Comparison of ENCODE assay signal across 8 mouse cellular contexts in the genomic region with DNA sequence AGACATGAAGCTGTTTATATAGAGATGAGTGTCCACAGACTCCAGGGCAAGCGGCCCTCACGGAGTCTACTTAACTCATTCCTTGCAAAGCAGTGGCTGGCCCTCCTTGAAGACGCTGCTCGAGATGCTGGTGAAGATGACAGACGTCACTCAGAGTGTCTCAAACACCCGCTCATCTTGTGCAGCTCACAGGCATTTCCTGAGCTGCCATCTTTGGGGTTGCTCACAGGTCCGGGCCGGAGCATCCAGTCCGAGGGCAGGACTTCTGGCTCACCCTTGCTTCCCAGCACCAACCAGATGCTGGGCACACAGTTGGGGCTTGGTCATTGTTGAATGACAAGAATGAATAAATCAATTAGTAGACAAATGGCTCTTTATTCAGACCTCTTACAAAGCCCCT. TPM values are rescaled to one million over a fixed set of nuclear protein-coding genes. Genes with fewer than 3 reads are reported as not detected.
A peak's percentile ranks its signal among the peaks of the same experiment; 100 is the strongest.
DNase-seq lines count a peak whose midpoint lies in the region; ATAC-seq and TF ChIP-seq lines count a peak whose summit lies in the region.
"Had no signal": no experiment of that assay in that cellular context is flagged by ENCODE, and none has a peak within 500 bp of the region (broad histone marks: within the 10 kb centered on the region; RNA-seq: fewer than 3 reads in every experiment).

No protein-coding gene starts in this region.

- WGBS in kidney, embryonic 15.5 days, result 93% methylated on average over 9 of the region's 9 CpGs
- WGBS in embryonic facial prominence, embryonic 15.5 days, result 85% methylated on average over 9 of the region's 9 CpGs
- WGBS in hindbrain, embryonic 13.5 days, result 74% methylated on average over 9 of the region's 9 CpGs
- WGBS in midbrain, postnatal 0 days, result 75% methylated on average over 9 of the region's 9 CpGs

- H3K4me3 ChIP-seq in kidney, embryonic 15.5 days (replicated peaks), result no peak overlapping the region
- H3K4me3 ChIP-seq in embryonic facial prominence, embryonic 15.5 days (replicated peaks), result no peak overlapping the region
- H3K4me3 ChIP-seq in hindbrain, embryonic 13.5 days, result no peak overlapping the region
- H3K4me3 ChIP-seq in midbrain, postnatal 0 days (ENCODE audit: low read depth, low read length), result no peak overlapping the region

- no peak overlapping the region for H3K9ac ChIP-seq in kidney, embryonic 15.5 days
- H3K9ac ChIP-seq in embryonic facial prominence, embryonic 15.5 days, result no peak overlapping the region
- peak overlapping the region; percentile 77; the same call in 1 of the 2 replicates for H3K9ac ChIP-seq in hindbrain, embryonic 13.5 days
- no peak overlapping the region; the same call in 1 of the 2 replicates for H3K9ac ChIP-seq in midbrain, postnatal 0 days (replicated peaks; ENCODE audit: low read length, poor library complexity, severe bottlenecking)

- H3K4me1 ChIP-seq in kidney, embryonic 15.5 days, result peaks cover 16% of the 10 kb centered on the region
- H3K4me1 ChIP-seq in embryonic facial prominence, embryonic 15.5 days, result peaks cover 19% of the 10 kb centered on the region
- H3K4me1 ChIP-seq in hindbrain, embryonic 13.5 days (replicated peaks), result peaks cover 23% of the 10 kb centered on the region
- 0 out of 2 replicates have a peak, but pooled peaks cover 3% of the 10 kb centered on the region for H3K4me1 ChIP-seq in midbrain, postnatal 0 days (ENCODE audit: insufficient read depth, low read length)

- H3K9me3 ChIP-seq in kidney, embryonic 15.5 days (replicated peaks), result no peaks in the 10 kb centered on the region
- H3K9me3 ChIP-seq in embryonic facial prominence, embryonic 15.5 days (replicated peaks), result no peaks in the 10 kb centered on the region
- H3K9me3 ChIP-seq in hindbrain, embryonic 13.5 days, result no peaks in the 10 kb centered on the region
- H3K9me3 ChIP-seq in midbrain, postnatal 0 days (ENCODE audit: low read length), result no peaks in the 10 kb centered on the region

- TF ChIP-seq CTCF in midbrain, postnatal 0 days (IDR thresholded peaks at IDR 0.05), result no peak

- H3K27me3 ChIP-seq in kidney, embryonic 15.5 days, result no peaks in the 10 kb centered on the region
- no peaks in the 10 kb centered on the region for H3K27me3 ChIP-seq in embryonic facial prominence, embryonic 15.5 days
- H3K27me3 ChIP-seq in hindbrain, embryonic 13.5 days, result no peaks in the 10 kb centered on the region
- H3K27me3 ChIP-seq in midbrain, postnatal 0 days (ENCODE audit: insufficient read depth, low read length), result no peaks in the 10 kb centered on the region

- no peak for ATAC-seq in kidney, embryonic 15.5 days (replicated peaks; ENCODE audit: low FRiP score)
- no peak for ATAC-seq in embryonic facial prominence, embryonic 15.5 days (ENCODE audit: insufficient number of reproducible peaks, low FRiP score, low TSS enrichment, low read depth)
- ATAC-seq in hindbrain, embryonic 13.5 days (ENCODE audit: low FRiP score), result no peak
- no peak for ATAC-seq in midbrain, postnatal 0 days (ENCODE audit: low FRiP score)
- ATAC-seq in CD4-positive, CD25-positive, alpha-beta regulatory T cell, adult 4 months, result no peak

- 0 out of 2 replicates have a peak overlapping the region, but pooled peaks have one; percentile 58 for H3K27ac ChIP-seq in kidney, embryonic 15.5 days
- peak overlapping the region; percentile 14; the same call in 1 of the 2 replicates for H3K27ac ChIP-seq in embryonic facial prominence, embryonic 15.5 days (replicated peaks)
- peak overlapping the region; percentile 79 for H3K27ac ChIP-seq in hindbrain, embryonic 13.5 days
- peak overlapping the region; percentile 68; the same call in 1 of the 2 replicates for H3K27ac ChIP-seq in midbrain, postnatal 0 days (ENCODE audit: low read depth, low read length)

- no peaks in the 10 kb centered on the region; the same call in 1 of the 2 replicates for H3K36me3 ChIP-seq in kidney, embryonic 15.5 days
- 0 out of 2 replicates have a peak, but pooled peaks cover 2% of the 10 kb centered on the region for H3K36me3 ChIP-seq in embryonic facial prominence, embryonic 15.5 days
- no peaks in the 10 kb centered on the region for H3K36me3 ChIP-seq in hindbrain, embryonic 13.5 days
- H3K36me3 ChIP-seq in midbrain, postnatal 0 days (ENCODE audit: insufficient read depth, low read length), result no peaks in the 10 kb centered on the region

- H3K4me2 ChIP-seq in kidney, embryonic 15.5 days, result no peak overlapping the region; the same call in 1 of the 2 replicates
- H3K4me2 ChIP-seq in embryonic facial prominence, embryonic 15.5 days (replicated peaks), result peak overlapping the region; percentile 86; the same call in 1 of the 2 replicates
- H3K4me2 ChIP-seq in hindbrain, embryonic 13.5 days, result peak overlapping the region; percentile 89
- peak overlapping the region; percentile 89; the same call in 1 of the 2 replicates for H3K4me2 ChIP-seq in midbrain, postnatal 0 days (ENCODE audit: low read depth, low read length, poor library complexity, severe bottlenecking)

- DNase-seq in kidney, adult 8-10 months, result no peak
- no peak for DNase-seq in midbrain, postnatal 0 days (ENCODE audit: low spot score)
- DNase-seq in adrenal gland, adult 8-10 months, result no peak
- DNase-seq: lung, postnatal 14 days had no signal

RNA-seq across cellular contexts. Expression of a gene that starts 0.9 kb away (rescaled TPM):
- polyA plus RNA-seq in kidney, embryonic 15.5 days (2015; fragmentation: Nextera tagmentation; extraction: Ambion mirVana), result 5.9 and 6.8 TPM in 2 replicates
- polyA plus RNA-seq in embryonic facial prominence, embryonic 15.5 days (2015; fragmentation: Nextera tagmentation; extraction: Ambion mirVana), result 6.8 and 8.1 TPM in 2 replicates
- 8.1 and 8.5 TPM in 2 replicates for polyA plus RNA-seq in hindbrain, embryonic 13.5 days (2015; fragmentation: Nextera tagmentation; extraction: Ambion mirVana)
- total RNA-seq in midbrain, postnatal 0 days (2014; rRNA removed), result 4.6 and 6.0 TPM in 2 replicates
- 5.2 and 5.3 TPM in 2 replicates for polyA plus RNA-seq in midbrain, postnatal 0 days (2015; fragmentation: Nextera tagmentation; extraction: Ambion mirVana)
- polyA plus RNA-seq in CD4-positive, CD25-positive, alpha-beta regulatory T cell, adult 4 months (2017; shearing (Covaris generic)), result 1 to 10 TPM; 3.0 to 4.7 TPM
- 1 to 10 TPM; 1.6 to 2.6 (median 2.2) TPM for total RNA-seq in adrenal gland, adult 8-10 months (2022)

RNA-seq across cellular contexts. Expression of a gene that starts 26.4 kb away (rescaled TPM):
- 7.4 and 9.6 TPM in 2 replicates for polyA plus RNA-seq in kidney, embryonic 15.5 days (2015; fragmentation: Nextera tagmentation; extraction: Ambion mirVana)
- polyA plus RNA-seq in embryonic facial prominence, embryonic 15.5 days (2015; fragmentation: Nextera tagmentation; extraction: Ambion mirVana), result 25.6 and 27.7 TPM in 2 replicates
- polyA plus RNA-seq in hindbrain, embryonic 13.5 days (2015; fragmentation: Nextera tagmentation; extraction: Ambion mirVana), result 1.4 TPM in 2 replicates
- 0.76 and 1.3 TPM in 2 replicates for total RNA-seq in midbrain, postnatal 0 days (2014; rRNA removed)
- polyA plus RNA-seq in midbrain, postnatal 0 days (2015; fragmentation: Nextera tagmentation; extraction: Ambion mirVana), result 1.1 and 1.3 TPM in 2 replicates
- not detected for polyA plus RNA-seq in CD4-positive, CD25-positive, alpha-beta regulatory T cell, adult 4 months (2017; shearing (Covaris generic))
- total RNA-seq in adrenal gland, adult 8-10 months (2022), result 100 to 1,000 TPM in 1 of 4 experiments, 10 to 100 TPM in 3; 43.5 to 113 (median 60.0) TPM

Comparison
In these comparisons a context has a peak if more than half of its experiments do, and no peak if none do; other contexts are left out.
1. H3K27ac ChIP-seq: peak in every context shown above with its lines; median percentile 79 in hindbrain, embryonic 13.5 days; 68 in midbrain, postnatal 0 days; 58 in kidney, embryonic 15.5 days; 14 in embryonic facial prominence, embryonic 15.5 days.